Mouse (Mus musculus) right cerebral cortex, adult 2 months (tissue): ENCODE measurements around the gene Krtap9-1.
"Not testable (repeated sequence)": the region's sequence is repeated elsewhere in the genome, so short reads cannot be mapped to it uniquely, and the experiment has no call there.

Experiments used
- DNase-seq, 2 experiments: peaks; one replicate each; pipeline ENCODE4 v3.0.0; 2021 to 2022; ENCODE audit warnings: low spot score in 2 of 2

Krtap9-1 gene

GRCm38 (mm10) chr11:99873089-99873488 is at the start of gene Krtap9-1:
Krtap9-1 (plus strand) TSS chr11:99873389.
- DNase-seq: not testable (repeated sequence)

GRCm38 (mm10) chr11:99837966-99838365 is 35.2 kb upstream of the Krtap9-1 start, which contains the start of gene 2300003K06Rik:
2300003K06Rik (minus strand) TSS chr11:99838066.
- no peak for DNase-seq

GRCm38 (mm10) chr11:99842185-99842584 is 31.0 kb upstream of the Krtap9-1 start:
- no peak for DNase-seq

GRCm38 (mm10) chr11:99846746-99847145 is 26.4 kb upstream of the Krtap9-1 start:
- DNase-seq: no peak

GRCm38 (mm10) chr11:99851508-99851907 is 21.7 kb upstream of the Krtap9-1 start, which contains the start of gene Krtap4-16:
Krtap4-16 (minus strand) TSS chr11:99851608.
- DNase-seq: no peak

GRCm38 (mm10) chr11:99854121-99854520 is 19.1 kb upstream of the Krtap9-1 start:
- no peak for DNase-seq

GRCm38 (mm10) chr11:99857617-99858016 is 15.6 kb upstream of the Krtap9-1 start, which contains the start of gene Gm11568:
Gm11568 (plus strand) TSS chr11:99857917.
- no peak for DNase-seq

GRCm38 (mm10) chr11:99858761-99859160 is 14.4 kb upstream of the Krtap9-1 start:
- DNase-seq: peak in 1 of 2 experiments; percentile 4

GRCm38 (mm10) chr11:99864176-99864575 is 9.0 kb upstream of the Krtap9-1 start, which contains the start of gene Gm11559:
Gm11559 (plus strand) TSS chr11:99864476.
- DNase-seq: not testable (repeated sequence)

- not testable (repeated sequence) for DNase-seq
These were observed 5.7 kb downstream of the Krtap9-1 start, which contains the start of gene Gm11567 for GRCm38 (mm10) chr11:99878887-99879286. Gm11567 (plus strand) TSS chr11:99879187.

GRCm38 (mm10) chr11:99907620-99908019 is 34.4 kb downstream of the Krtap9-1 start, which contains the start of gene Krtap31-1:
Krtap31-1 (plus strand) TSS chr11:99907920.
- no peak for DNase-seq

- DNase-seq: no peak
These were observed 41.3 kb downstream of the Krtap9-1 start, which contains the start of gene Gm11565 for GRCm38 (mm10) chr11:99914451-99914850. Gm11565 (plus strand) TSS chr11:99914751.
